Mouse (Mus musculus) adrenal gland, postnatal 14 days (tissue): ENCODE measurements around the gene Ccdc71. TPM values are rescaled to one million over a fixed set of nuclear protein-coding genes. Genes with fewer than 3 reads are reported as not detected.

Experiments used
- DNase-seq: peaks from one replicate; pipeline ENCODE4 v3.0.0; 2021; ENCODE audit warnings: mixed read lengths
- total RNA-seq: library from RNA; stranded (reverse); gene quantifications from 2 replicates; pipeline ENCODE4 v1.2.3, GENCODE M21; 2021

Ccdc71 gene
- total RNA-seq, 1 experiment from 2014 or later = 35.1 TPM

GRCm38 (mm10) chr9:108456953-108457352 lies 3.4 kb upstream of the Ccdc71 start:
- no peak for DNase-seq

- no peak for DNase-seq
Observed at GRCm38 (mm10) chr9:108459939-108460318, 398 bp upstream of the Ccdc71 start.

- no peak for DNase-seq
Observed at GRCm38 (mm10) chr9:108461181-108461631, 879 bp downstream of the Ccdc71 start, which contains the start of gene Klhdc8b. TSS of gene Klhdc8b (minus strand) at chr9:108461581.

- no peak for DNase-seq
Observed at GRCm38 (mm10) chr9:108461675-108462074, 1.3 kb downstream of the Ccdc71 start.

- no peak for DNase-seq
Observed at GRCm38 (mm10) chr9:108462192-108462591, 1.9 kb downstream of the Ccdc71 start.

GRCm38 (mm10) chr9:108463713-108464112 lies 3.4 kb downstream of the Ccdc71 start:
- DNase-seq = peak; percentile 71

GRCm38 (mm10) chr9:108466219-108466618 lies 5.9 kb downstream of the Ccdc71 start:
- DNase-seq = no peak

GRCm38 (mm10) chr9:108469430-108469829 lies 9.1 kb downstream of the Ccdc71 start:
- no peak for DNase-seq

- no peak for DNase-seq
Observed at GRCm38 (mm10) chr9:108469845-108470244, 9.5 kb downstream of the Ccdc71 start.

- peak; percentile 7 for DNase-seq
Observed at GRCm38 (mm10) chr9:108474528-108474927, 14.2 kb downstream of the Ccdc71 start.

GRCm38 (mm10) chr9:108478638-108479156 lies 18.4 kb downstream of the Ccdc71 start:
- peak; percentile 88 for DNase-seq

- DNase-seq = peak; percentile 15
Observed at GRCm38 (mm10) chr9:108479241-108479640, 18.9 kb downstream of the Ccdc71 start.

GRCm38 (mm10) chr9:108479721-108480351 lies 19.5 kb downstream of the Ccdc71 start, which contains the start of gene Lamb2:
TSS of gene Lamb2 (plus strand) at chr9:108479736.
- DNase-seq = peak; percentile 48

GRCm38 (mm10) chr9:108480813-108481519 lies 20.6 kb downstream of the Ccdc71 start:
- no peak for DNase-seq

- DNase-seq = no peak
Observed at GRCm38 (mm10) chr9:108481520-108482210, 21.3 kb downstream of the Ccdc71 start.

- no peak for DNase-seq
Observed at GRCm38 (mm10) chr9:108483051-108483790, 22.9 kb downstream of the Ccdc71 start.

GRCm38 (mm10) chr9:108484021-108484420 lies 23.7 kb downstream of the Ccdc71 start:
- no peak for DNase-seq

- DNase-seq = no peak
Observed at GRCm38 (mm10) chr9:108485301-108485875, 25.1 kb downstream of the Ccdc71 start.

- no peak for DNase-seq
Observed at GRCm38 (mm10) chr9:108486973-108487530, 26.7 kb downstream of the Ccdc71 start.

- peak; percentile 9 for DNase-seq
Observed at GRCm38 (mm10) chr9:108488403-108488802, 28.1 kb downstream of the Ccdc71 start.

- no peak for DNase-seq
Observed at GRCm38 (mm10) chr9:108489215-108489614, 28.9 kb downstream of the Ccdc71 start.
